Mouse (Mus musculus) cerebellum, adult 9-11 months (tissue): ENCODE measurements around the gene Car8.
"Not testable (repeated sequence)": the region's sequence is repeated elsewhere in the genome, so short reads cannot be mapped to it uniquely, and the experiment has no call there.

Experiments
- DNase-seq: peaks from one replicate; pipeline ENCODE4 v3.0.0; 2022

Car8 gene

DNA sequence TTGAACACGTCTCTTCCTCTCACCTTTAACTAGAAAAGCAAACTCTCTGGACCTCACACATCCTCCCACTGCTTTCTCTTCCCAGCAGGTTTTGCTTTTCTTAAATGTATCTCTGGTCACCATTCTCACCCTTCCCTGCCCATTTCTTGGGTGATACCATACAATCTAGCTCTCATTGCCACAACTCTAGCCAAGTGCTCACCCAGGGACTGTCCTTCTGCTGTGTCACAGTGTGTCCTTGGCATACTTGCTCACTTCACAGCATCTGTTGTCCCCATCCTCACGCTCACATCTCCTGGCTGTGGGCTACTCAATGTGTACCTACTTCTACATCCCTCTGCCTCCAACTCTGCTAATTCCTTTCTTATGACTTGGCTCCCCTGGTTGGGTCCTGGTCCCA, 37.2 kb downstream of the Car8 start:
- DNase-seq, result no peak

DNA sequence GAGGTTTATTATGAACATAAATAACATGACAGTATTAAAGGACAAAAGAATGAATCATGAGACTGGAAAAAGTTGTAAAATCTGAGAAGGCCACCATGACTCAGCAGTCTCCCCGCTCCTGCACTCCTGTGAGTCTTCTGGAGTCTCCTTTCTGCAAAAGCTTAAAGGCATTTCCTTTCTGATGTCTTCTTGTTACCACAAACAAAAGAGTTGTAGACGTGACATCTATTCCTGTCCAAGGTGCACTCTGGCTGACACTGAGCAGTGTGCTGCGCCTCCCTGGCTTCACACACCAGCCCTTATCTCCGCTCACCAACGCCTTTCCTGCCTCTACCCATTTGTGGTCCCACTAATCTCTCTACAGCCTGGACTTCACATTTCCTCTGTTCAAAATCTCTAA, 38.8 kb downstream of the Car8 start:
- DNase-seq, result no peak

DNA sequence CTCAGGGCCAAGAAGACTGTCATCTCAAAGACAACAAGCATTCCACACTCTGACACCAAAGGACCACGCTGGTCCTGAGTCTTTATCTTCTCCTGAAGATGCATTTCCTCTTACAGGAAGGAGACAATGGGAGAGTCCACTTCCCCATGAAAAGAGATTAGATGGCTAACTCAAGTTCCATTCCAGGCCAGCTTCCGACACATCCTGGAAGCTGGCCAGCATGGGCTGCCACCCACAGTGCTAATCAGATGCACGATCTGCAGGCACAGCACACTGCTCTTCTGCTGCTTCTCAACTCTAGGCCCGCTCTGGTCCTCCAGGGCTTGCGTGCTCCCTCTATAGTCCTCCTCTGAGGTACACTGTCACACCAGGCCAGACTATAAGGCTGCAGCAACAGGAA, 40.8 kb downstream of the Car8 start:
- no peak for DNase-seq

DNA sequence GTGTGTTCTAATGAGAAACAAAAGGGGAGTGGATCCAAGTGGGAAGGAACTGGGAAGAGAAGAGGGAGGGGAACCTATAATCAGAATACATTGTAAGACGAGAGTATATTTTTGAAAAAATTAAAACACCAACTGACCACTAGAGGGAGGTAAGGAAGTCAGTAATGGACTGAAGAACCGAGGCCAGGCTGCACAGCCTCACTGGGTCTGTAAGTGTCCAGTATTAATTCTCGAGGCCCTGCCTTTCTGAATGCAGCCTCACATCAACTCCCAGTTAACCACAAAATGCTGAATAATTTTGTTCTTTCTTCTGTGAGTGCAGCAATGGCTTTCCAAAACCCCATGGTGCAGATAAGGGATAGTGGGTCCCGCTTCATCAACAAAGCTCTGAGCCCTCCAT, 48.4 kb downstream of the Car8 start:
- no peak for DNase-seq

DNA sequence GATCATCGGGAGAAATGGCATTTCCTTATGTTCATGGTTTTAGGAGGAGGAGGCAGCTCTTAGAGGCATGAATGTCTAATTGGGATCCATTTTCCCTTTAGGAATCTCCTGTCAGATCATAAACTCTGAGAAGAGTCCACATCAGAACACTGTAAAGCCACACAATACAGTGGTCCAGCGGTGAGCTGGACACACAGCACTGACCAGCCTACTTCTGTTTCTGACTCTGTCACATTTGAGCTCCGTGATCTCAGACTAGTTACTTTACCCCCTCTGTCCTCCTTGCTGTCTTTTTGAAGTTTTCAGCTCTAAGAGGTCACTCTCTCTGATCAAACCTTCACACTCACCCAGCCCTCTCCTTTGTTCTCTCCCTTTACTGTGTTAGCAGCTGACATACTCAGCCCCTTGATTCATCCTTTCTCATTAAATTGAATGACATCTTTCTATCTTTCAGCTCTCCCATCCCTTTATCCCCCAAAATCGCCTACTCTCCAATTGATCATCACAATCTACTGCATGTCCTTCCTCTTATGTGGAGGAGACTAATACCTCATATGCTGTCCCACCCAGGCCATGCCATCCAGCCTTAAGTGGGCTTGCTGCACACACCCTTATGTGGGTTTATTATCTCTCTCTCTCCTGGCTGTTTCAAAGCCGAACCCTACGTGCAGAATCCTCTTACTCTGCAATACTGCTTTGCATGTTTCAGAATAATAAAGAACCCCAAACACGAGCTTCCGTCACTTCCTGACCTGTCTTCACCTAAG, 51.7 kb downstream of the Car8 start:
- no peak for DNase-seq

DNA sequence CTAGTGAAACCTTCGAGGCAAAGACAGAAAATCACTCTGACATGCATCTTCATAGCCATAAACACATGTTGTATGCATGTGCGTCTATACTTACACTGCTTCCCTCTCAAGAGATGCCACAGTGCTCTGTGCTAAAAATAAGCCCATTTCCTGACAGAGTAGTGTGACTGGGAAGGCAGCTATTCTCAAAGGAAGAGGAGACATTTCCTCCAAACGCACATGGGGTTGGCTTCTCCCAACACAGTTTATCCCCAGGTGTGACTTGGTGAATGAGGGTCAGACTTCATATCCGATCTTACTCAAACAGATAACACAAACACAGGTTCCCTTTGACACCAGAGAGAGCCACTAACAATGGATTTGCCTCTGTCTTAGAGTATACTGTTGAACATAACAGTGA, 58.3 kb downstream of the Car8 start:
- no peak for DNase-seq

DNA sequence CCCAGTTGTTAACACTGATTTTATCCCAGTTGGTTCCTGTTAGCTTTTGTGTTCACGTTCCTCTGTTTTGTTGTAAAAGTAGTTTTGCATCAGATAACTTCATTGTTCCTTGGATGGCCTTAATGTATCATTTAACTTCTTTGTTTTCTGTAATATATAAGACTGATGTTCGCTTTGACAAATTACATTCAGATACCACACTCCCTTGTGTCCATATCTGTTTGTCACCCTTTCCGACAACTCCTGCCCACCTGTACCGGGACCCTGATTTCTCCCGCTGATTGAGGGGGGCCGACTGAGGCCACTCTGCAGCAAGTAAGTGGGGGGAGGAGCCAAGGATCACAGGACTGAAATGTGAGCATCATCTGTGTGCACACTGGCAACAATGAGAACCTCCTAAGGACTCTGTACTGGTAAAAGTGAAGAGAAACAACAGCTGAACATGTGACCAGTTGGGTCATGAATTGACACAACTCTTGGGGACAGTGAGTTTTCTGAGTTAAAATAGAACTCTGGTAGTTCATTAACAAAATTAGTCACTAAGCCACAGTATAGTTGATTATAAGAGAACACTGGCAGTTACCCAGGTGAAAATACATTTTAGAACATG, 84.1 kb downstream of the Car8 start:
- no peak for DNase-seq

DNA sequence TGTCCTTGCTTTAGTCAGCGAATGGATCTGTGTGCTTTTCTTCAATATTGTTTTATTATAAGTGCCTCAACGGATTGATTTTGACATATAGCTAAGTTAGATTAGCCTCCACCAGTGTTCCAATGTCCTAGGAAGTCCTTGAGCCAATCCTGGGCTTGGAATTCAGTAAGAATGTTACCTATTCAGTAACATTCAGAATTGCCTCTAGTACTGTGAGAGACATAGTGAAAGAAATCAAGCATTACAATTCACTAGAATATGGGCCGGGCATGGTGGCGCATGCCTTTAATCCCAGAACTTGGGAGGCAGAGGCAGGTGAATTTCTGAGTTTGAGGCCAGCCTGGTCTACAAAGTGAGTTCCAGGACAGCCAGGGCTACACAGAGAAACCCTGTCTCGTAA, 84.9 kb downstream of the Car8 start:
- not testable (repeated sequence) for DNase-seq

DNA sequence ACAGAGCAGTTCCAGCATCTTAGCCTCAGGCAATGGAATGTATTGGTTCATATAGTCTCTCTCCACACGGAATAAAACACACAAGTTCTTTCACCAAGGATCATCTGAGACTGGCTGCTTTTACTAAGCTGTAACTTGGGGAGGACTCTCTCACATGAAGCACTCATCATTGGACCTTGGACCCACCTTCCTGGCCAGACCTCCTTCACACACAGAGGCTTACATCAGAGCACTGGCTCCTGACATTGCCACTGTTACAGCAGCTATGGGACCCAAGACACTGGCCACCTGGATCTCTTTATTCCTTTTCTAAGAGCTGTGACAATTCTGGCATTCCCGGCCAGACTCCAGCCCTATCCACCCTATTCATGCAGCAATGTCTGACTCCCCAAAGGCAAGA, 101.4 kb downstream of the Car8 start:
- no peak for DNase-seq

DNA sequence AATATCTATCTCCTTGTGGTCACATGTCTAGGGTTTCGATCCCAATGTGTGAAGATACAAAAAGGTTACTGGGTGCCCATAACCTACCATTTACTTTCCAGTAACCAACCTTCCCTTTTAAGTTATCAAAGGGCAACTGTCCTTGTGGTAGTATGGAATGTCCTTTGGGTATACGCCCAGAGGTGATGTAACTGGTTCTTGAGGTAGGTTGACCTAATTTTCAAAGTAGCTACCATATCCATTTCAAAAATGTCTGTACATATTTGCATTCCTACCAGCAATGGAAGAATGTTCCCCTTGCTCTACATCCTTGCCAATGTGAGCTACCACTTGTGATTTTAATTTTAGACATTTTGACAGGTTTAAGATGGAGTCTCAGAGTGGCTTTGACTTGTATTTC, 106.8 kb downstream of the Car8 start:
- no peak for DNase-seq

DNA sequence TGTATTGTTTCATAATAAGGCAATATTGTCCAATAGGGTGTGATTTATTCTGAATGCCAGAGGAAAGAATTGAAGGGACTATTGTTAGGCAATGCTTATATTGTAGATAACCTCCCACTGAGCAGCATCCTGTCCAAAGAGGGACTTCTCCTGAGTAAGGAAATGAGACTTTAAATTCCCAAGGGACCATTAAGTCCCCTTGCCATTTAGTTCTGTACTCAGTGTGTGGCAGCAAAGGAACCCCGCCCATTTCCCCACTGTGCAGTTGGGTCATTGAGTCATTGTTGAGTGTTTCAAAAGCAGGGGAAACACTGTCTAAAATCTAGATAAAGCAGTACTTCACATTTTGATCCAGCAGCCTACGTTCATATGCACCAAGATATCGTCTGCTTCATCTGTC, 125.3 kb downstream of the Car8 start:
- DNase-seq, result no peak

DNA sequence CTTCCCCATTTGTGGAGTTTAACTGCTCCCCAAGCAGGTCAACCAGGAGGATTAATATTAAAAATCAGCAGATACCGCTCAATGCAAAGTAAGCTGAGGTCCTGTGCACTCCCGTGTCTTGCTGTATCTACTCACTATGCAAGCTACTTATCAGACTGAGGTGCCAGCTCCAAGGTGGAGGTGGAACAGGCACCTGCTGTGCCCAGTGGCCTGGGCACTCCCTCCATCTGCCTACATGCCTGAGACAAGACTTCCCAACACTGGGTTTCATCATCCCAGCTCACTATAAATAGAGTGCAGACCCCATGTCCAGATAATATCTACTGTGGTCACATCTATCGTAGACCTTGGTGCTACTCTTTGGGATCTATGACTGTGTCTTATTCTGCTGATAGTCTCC, 127.0 kb downstream of the Car8 start:
- no peak for DNase-seq

DNA sequence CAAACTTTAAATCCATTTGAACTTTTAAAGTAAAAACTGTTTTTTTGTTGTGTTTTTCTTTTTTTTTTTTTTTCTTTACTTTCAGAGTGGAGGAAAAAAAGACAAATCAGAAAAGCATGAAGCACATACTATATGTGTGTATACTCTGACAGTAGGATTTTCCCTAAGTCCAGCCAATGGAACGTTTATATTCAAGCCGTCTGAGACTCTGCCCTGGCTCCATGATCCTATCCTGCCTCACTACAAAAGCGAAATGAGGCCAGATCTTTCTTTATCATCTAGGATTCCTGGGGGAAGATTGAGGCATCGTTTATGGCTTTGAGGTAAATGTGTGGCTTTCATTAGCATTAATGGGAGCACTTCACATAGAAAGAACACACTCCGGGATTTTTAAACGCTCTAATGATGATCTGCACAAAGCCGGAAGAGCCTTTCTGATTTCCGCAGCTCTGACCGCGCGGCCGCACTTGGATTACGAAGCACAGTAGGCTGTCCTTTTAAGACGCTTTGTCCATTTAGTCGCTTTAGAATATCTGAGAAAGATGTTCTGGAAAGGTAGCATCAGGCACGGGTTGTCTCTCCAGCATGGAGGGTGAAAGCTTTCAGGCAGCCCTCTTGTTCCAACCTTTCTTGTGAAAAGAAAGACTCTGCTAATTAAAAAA, 128.8 kb downstream of the Car8 start:
- DNase-seq, result no peak

DNA sequence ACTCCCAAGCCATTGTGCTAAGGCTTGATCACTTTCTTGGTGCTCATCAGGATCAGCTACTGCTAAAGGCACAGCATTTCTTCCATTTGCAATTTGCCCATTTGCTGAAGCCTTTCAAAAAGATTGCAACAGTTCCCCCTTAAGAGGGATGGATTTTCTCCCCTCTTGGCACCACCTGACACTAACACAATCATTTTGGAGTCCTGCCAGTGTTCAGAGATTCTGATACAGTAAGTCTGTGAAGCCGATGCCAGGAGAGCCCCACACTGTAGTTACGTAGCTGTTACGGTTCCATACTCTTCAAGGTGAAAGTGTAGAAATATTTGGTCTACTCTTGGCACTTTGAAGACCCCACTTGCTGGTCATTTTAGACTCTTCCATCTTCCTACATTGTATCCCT, 137.4 kb downstream of the Car8 start:
- no peak for DNase-seq

DNA sequence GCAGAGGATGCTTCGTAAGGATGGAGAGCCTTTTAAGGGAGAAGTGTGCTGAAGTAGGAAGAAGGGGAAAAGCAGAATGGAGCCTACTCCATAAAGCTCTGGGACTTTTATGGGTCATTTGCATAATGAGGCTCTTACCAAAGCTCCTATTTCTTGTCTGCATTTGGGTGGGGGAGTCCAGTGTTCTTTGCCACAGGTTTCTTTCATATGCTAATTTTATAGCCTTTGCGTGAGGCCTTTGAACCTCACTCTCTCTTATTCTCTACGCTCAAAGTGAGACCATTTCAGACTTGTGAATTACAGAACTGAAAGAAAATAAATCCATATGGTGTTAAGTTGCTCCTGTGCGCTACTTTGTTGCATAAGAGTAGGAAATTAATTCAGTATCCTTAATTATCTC, 140.8 kb downstream of the Car8 start:
- no peak for DNase-seq

DNA sequence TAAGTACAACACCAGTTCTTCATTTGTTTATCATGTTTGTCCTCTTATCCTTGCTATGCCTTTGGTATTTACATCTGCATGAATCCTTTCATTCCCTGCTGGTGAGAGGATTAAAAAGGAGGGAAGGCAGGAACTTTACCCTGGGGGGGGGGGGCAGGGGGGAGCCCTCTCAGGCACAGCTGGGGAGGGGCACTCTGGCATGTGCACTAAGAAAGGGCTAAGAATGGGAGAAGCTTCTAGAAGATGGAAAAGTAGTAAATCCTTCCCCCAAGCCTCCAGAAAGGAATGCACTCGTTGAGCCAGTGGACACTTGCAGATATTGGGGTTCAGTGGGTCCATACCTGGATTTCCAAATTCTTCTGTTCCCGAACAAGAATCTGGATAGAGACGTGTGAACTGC, 141.2 kb downstream of the Car8 start:
- DNase-seq, result no peak

DNA sequence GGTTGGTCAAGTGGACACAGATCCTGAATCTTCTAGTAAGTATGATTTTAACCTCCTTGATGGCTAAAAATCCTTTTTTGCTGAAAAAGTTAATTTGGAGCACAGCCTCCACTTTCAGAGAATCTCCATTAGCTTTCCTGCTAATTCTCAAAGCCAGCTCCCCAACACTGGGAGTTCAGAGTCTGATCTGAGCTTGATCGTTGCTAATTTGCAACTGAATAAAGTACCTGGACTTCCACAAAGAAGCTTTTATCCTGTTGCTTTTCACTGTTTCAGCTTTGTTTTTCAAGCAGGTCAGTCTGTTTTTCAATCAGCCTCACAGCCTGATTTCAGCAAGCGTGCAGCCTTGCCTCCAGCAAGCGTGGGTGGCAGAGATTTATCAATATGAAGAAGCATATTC, 145.3 kb downstream of the Car8 start:
- DNase-seq, result not testable (repeated sequence)
